Mouse (Mus musculus) kidney, adult 9 months (tissue): ENCODE measurements around the gene Tfap4.

Experiments used
- DNase-seq: peaks from one replicate; pipeline ENCODE4 v3.0.0; 2022

Tfap4 gene

GRCm38 (mm10) chr16:4517906-4518305 lies 41.7 kb downstream of the Tfap4 start:
- peak; percentile 43 for DNase-seq

GRCm38 (mm10) chr16:4514383-4514782 lies 45.3 kb downstream of the Tfap4 start:
- DNase-seq, result no peak

DNA sequence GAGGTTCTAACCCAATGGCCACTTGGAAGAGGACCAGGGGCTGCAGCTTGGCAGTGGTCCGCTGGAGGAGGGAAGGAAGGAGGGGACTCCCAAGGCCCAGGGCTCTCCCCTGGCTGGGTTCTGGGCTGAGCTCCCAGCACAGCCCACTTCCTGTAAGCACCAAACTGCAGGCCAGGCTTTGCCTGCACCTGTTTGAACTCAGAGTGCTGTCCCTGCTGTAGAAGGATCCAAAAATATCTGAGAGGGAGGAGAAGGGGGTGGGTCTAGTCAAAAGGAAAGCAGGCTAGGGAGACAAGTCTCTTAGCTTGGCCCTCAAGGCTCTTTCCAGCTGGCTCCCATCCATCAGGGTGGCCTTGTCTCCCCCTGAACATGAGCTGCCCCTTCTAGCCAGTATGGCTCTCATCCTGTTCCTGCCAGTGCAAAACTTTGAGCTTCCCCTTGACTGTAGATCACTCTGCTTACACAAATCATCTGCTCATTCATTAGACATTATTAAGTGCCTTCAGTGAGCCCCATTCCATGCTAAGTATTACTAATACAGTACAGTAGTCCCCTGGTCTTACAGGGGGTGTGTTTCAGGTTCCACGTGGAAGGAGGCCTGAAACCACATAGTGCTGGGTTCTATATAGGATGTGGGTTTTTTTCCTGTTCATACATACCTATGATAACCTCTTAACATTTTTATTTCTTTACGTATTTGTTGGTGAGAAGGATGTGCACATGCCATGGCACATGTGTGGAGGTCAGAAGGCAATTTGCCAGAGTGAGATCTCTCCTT lies 46.8 kb downstream of the Tfap4 start:
- peak; percentile 40 for DNase-seq

DNA sequence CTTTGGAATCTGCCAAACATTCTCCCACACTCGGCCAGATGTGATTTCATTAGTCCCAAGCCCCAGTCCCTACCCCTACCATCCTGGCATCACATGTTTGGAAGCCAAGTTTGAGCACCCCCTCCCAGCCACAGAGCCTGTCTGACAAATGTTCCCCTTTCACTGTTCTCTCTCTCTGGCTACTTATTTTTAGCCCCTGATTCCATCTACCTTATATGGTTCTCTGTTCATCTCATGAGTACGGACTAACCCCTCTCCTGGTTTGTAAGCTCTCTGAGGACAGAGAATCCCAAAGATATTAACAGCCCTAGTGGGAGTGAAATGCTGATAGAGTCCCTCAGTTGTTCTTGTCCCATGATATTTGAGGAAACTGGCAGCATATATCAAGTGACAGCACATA lies 48.3 kb downstream of the Tfap4 start:
- no peak for DNase-seq

DNA sequence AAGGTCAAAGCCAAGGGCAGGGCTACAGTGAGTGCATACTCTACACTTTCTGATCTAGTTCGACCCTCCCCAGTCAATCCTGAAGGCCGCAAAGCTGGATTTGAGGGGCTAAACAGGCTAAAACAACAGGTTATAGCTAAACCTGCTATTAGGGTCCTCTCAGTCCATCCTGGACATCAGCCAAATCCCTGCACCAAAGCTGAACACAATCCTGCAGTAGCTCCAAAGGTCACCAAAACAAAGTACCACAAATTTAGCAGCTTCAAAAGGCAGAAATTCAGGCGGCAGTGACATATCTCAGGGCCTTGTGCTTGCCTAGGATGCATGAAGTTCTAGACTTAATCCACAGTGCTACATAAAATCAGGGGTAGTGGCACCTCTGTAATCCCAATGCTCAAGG lies 53.5 kb downstream of the Tfap4 start:
- DNase-seq, result peak; percentile 59

GRCm38 (mm10) chr16:4503495-4503894 lies 56.2 kb downstream of the Tfap4 start:
- DNase-seq, result no peak

- no peak for DNase-seq
Observed at GRCm38 (mm10) chr16:4502568-4502967, 57.1 kb downstream of the Tfap4 start.

GRCm38 (mm10) chr16:4501703-4502102 lies 58.0 kb downstream of the Tfap4 start:
- DNase-seq, result no peak

- peak; percentile 50 for DNase-seq
Observed at GRCm38 (mm10) chr16:4500598-4501385, 58.9 kb downstream of the Tfap4 start.

DNA sequence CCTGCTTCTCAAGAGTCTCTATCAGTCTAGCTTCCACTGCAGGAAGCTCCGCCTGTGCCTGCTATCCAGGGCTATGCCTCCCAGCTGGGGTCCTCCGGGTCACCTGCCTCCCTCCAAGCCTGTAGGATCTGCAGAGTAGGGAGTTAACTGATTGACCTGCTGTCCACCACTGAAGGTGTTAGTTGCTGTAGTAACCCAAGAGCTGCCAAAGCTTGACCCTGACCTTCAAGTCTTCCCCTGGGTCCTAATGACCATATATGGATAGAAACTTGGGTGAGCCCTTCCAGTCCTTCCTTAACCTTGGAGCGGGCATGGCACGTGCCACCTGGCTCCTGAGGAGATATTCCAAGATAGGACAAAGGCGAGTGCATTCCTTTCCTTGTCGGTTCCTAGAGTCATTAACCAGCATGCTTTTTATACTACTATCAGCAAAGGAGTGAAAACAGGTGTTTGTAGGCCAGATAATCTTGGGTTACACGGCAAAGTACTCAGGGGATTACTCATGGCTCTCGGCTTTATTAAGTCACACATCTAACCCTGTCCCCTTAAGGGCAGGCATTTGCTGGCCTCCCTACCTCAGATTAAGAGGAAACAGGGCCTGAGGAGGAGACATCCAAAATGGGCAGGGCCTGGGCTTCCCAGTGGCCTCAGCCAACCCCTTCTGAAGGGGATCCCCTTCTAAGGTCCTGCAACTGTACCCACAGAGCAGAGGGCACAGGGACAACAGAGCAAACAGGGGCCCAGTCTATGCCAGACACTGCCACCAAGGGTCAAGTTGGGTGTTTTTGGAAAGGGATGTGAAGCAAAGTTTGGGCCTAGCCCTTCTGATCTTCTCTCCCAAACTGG lies 61.7 kb downstream of the Tfap4 start:
- DNase-seq, result peak; percentile 78

- no peak for DNase-seq
Observed at GRCm38 (mm10) chr16:4496470-4496869, 63.2 kb downstream of the Tfap4 start.

GRCm38 (mm10) chr16:4495861-4496260 lies 63.8 kb downstream of the Tfap4 start:
- peak; percentile 68 for DNase-seq
